Mouse (Mus musculus) hindbrain, embryonic 15.5 days (tissue): Measurements from ENCODE around the gene Nt5c3. TPM values are rescaled to one million over a fixed set of nuclear protein-coding genes. Genes with fewer than 3 reads are reported as not detected.

Experiments
- ATAC-seq: fragments of 200-750 bp; cut with Nextera tagmentation; 2 replicates; pipeline ENCODE4 v1.8.0; 2017; ENCODE audit warnings: low read depth, moderate number of reproducible peaks, moderate TSS enrichment; ENCODE audit not compliant: low FRiP score
- H3K27ac ChIP-seq: fragments of 300-500 bp; sonication (generic); replicated peaks from 2 replicates; pipeline ENCODE4 v1.5.1; 2015; ENCODE audit warnings: mild to moderate bottlenecking, inconsistent platforms
- H3K27me3 ChIP-seq: fragments of 300-500 bp; sonication (generic); 2 replicates; pipeline ENCODE4 v1.6.1; 2015; ENCODE audit warnings: control low read depth, inconsistent platforms
- H3K36me3 ChIP-seq: fragments of 300-500 bp; sonication (generic); 2 replicates; pipeline ENCODE4 v1.6.1; 2015; ENCODE audit warnings: control low read depth, inconsistent platforms
- H3K4me1 ChIP-seq: fragments of 300-500 bp; sonication (generic); replicated peaks from 2 replicates; pipeline ENCODE4 v1.6.1; 2015; ENCODE audit warnings: control low read depth, inconsistent platforms
- H3K4me2 ChIP-seq: fragments of 300-500 bp; sonication (generic); 2 replicates; pipeline ENCODE4 v1.6.1; 2015; ENCODE audit warnings: moderate library complexity, mild to moderate bottlenecking, inconsistent platforms
- H3K4me3 ChIP-seq: fragments of 300-500 bp; sonication (generic); 2 replicates; pipeline ENCODE4 v1.5.1; 2015; ENCODE audit warnings: mild to moderate bottlenecking, inconsistent platforms
- H3K9ac ChIP-seq: fragments of 300-500 bp; sonication (generic); 2 replicates; pipeline ENCODE4 v1.6.1; 2015; ENCODE audit warnings: inconsistent platforms
- H3K9me3 ChIP-seq: fragments of 300-500 bp; sonication (generic); 2 replicates; pipeline ENCODE4 v1.6.1; 2016; ENCODE audit warnings: control low read depth, inconsistent platforms
- WGBS: fragments of 180-500 bp; shearing (Covaris S2); methylation state at CpG from one replicate; pipeline ENCODE4 v1.1.7; 2015; 5-methylcytosine and 5-hydroxymethylcytosine counted together
- polyA plus RNA-seq: library from polyadenylated mRNA; unstranded; fragments of >200 nt; fragmentation: Nextera tagmentation; extraction: Ambion mirVana; gene quantifications from 2 replicates; pipeline ENCODE4 v1.2.1, GENCODE M21; 2015

The Nt5c3 gene
- 149 and 153 TPM in 2 replicates for polyA plus RNA-seq

- Histone ChIP-seq H3K9me3 (no peaks in the 10 kb centered on the region), H3K4me1 (peaks cover 18% of the 10 kb centered on the region), H3K4me3 (peak within 1 kb of the TSS; percentile 85), H3K4me2 (peak within 1 kb of the TSS; percentile 62), H3K27me3 (no peaks in the 10 kb centered on the region), H3K27ac (peak within 1 kb of the TSS; percentile 93), H3K9ac (peak within 1 kb of the TSS; percentile 87), H3K36me3 (no peaks in the 10 kb centered on the region)
- ATAC-seq, result peak; percentile 98
- 4% methylated on average over 64 of the region's 64 CpGs for WGBS
These were observed at the start of gene Nt5c3, which contains the start of gene Vmn1r4 for GRCm38 (mm10) chr6:56923726-56924707. Gene Nt5c3 (minus strand): TSS chr6:56923932. Gene Vmn1r4 (plus strand): TSS chr6:56924015.

GRCm38 (mm10) chr6:56969973-56970372 is 46.2 kb upstream of the Nt5c3 start, which contains the start of gene Vmn1r5:
Gene Vmn1r5 (plus strand): TSS chr6:56970273.
- ATAC-seq, result no peak
- no peaks in the 10 kb centered on the region for H3K36me3 ChIP-seq
- H3K9ac ChIP-seq, result no peak within 1 kb of the TSS
- H3K4me2 ChIP-seq, result no peak within 1 kb of the TSS
- H3K9me3 ChIP-seq, result no peaks in the 10 kb centered on the region
- H3K27me3 ChIP-seq, result no peaks in the 10 kb centered on the region
- H3K4me1 ChIP-seq, result no peaks in the 10 kb centered on the region
- H3K27ac ChIP-seq, result no peak within 1 kb of the TSS
- H3K4me3 ChIP-seq, result no peak within 1 kb of the TSS

- Histone ChIP-seq H3K4me3 (no peak overlapping the region), H3K9me3 (no peaks in the 10 kb centered on the region), H3K36me3 (no peaks in the 10 kb centered on the region), H3K4me1 (no peaks in the 10 kb centered on the region), H3K27me3 (no peaks in the 10 kb centered on the region), H3K27ac (no peak overlapping the region), H3K4me2 (no peak overlapping the region), H3K9ac (no peak overlapping the region)
- 79% methylated on average over 5 of the region's 5 CpGs for WGBS
- ATAC-seq, result no peak
These were observed 32.7 kb upstream of the Nt5c3 start for GRCm38 (mm10) chr6:56956436-56956835.

GRCm38 (mm10) chr6:56934366-56934765 is 10.6 kb upstream of the Nt5c3 start:
- Histone ChIP-seq H3K4me3 (no peak overlapping the region), H3K27ac (no peak overlapping the region), H3K36me3 (no peaks in the 10 kb centered on the region), H3K4me2 (no peak overlapping the region), H3K27me3 (no peaks in the 10 kb centered on the region), H3K9ac (no peak overlapping the region), H3K4me1 (no peaks in the 10 kb centered on the region), H3K9me3 (no peaks in the 10 kb centered on the region)
- WGBS, result 91% methylated on average over 4 of the region's 4 CpGs
- ATAC-seq, result no peak

- Histone ChIP-seq H3K4me3 (no peak overlapping the region), H3K27ac (no peak overlapping the region), H3K4me2 (no peak overlapping the region), H3K4me1 (no peaks in the 10 kb centered on the region), H3K9me3 (no peaks in the 10 kb centered on the region), H3K36me3 (no peaks in the 10 kb centered on the region), H3K27me3 (no peaks in the 10 kb centered on the region), H3K9ac (no peak overlapping the region)
- ATAC-seq, result no peak
- 76% methylated on average over 2 of the region's 2 CpGs for WGBS
These were observed 8.7 kb upstream of the Nt5c3 start for GRCm38 (mm10) chr6:56932464-56932863.

GRCm38 (mm10) chr6:56931648-56932415 is 8.1 kb upstream of the Nt5c3 start:
- 75% methylated on average over 4 of the region's 4 CpGs for WGBS

GRCm38 (mm10) chr6:56923331-56923725 is 404 bp downstream of the Nt5c3 start:
- Histone ChIP-seq H3K27me3 (no peaks in the 10 kb centered on the region), H3K27ac (peak overlapping the region; percentile 93), H3K4me1 (peaks cover 18% of the 10 kb centered on the region), H3K9me3 (no peaks in the 10 kb centered on the region), H3K4me2 (peak overlapping the region; percentile 62), H3K9ac (peak overlapping the region; percentile 87), H3K4me3 (peak overlapping the region; percentile 85), H3K36me3 (no peaks in the 10 kb centered on the region)
- WGBS, result under 1% methylated on average over 25 of the region's 25 CpGs
- no peak for ATAC-seq

More at GRCm38 (mm10) chr6:56931648-56932415, 8.1 kb upstream of the Nt5c3 start:
- Histone ChIP-seq H3K27ac (no peak overlapping the region), H3K36me3 (no peaks in the 10 kb centered on the region), H3K4me1 (no peaks in the 10 kb centered on the region), H3K4me2 (no peak overlapping the region), H3K9ac (no peak overlapping the region), H3K9me3 (no peaks in the 10 kb centered on the region), H3K4me3 (no peak overlapping the region), H3K27me3 (no peaks in the 10 kb centered on the region)
- no peak for ATAC-seq

- Histone ChIP-seq H3K36me3 (no peaks in the 10 kb centered on the region), H3K4me1 (peaks cover 18% of the 10 kb centered on the region), H3K9ac (no peak overlapping the region), H3K4me3 (no peak overlapping the region), H3K9me3 (no peaks in the 10 kb centered on the region), H3K27me3 (no peaks in the 10 kb centered on the region), H3K4me2 (no peak overlapping the region), H3K27ac (no peak overlapping the region)
- WGBS, result 75% methylated on average over 12 of the region's 12 CpGs
- no peak for ATAC-seq
These were observed 3.3 kb downstream of the Nt5c3 start for GRCm38 (mm10) chr6:56920222-56921092.

GRCm38 (mm10) chr6:56919330-56920044 is 4.2 kb downstream of the Nt5c3 start:
- ATAC-seq, result no peak
- WGBS, result 91% methylated on average over 7 of the region's 7 CpGs

GRCm38 (mm10) chr6:56917578-56918368 is 6.0 kb downstream of the Nt5c3 start:
- no peaks in the 10 kb centered on the region for H3K9me3 ChIP-seq
- H3K4me2 ChIP-seq, result no peak overlapping the region
- H3K27ac ChIP-seq, result no peak overlapping the region
- ATAC-seq, result no peak
- no peaks in the 10 kb centered on the region for H3K27me3 ChIP-seq
- no peaks in the 10 kb centered on the region for H3K36me3 ChIP-seq
- peaks cover 11% of the 10 kb centered on the region for H3K4me1 ChIP-seq
- no peak overlapping the region for H3K4me3 ChIP-seq
- H3K9ac ChIP-seq, result no peak overlapping the region
- WGBS, result 80% methylated on average over 12 of the region's 12 CpGs

More at GRCm38 (mm10) chr6:56919330-56920044, 4.2 kb downstream of the Nt5c3 start:
- Histone ChIP-seq H3K9ac (no peak overlapping the region), H3K27me3 (no peaks in the 10 kb centered on the region), H3K27ac (no peak overlapping the region), H3K4me3 (no peak overlapping the region), H3K4me2 (no peak overlapping the region), H3K4me1 (peaks cover 14% of the 10 kb centered on the region), H3K36me3 (no peaks in the 10 kb centered on the region), H3K9me3 (no peaks in the 10 kb centered on the region)
